Comparison of ENCODE assay signal across 35 mouse cellular contexts in genomic region chr8:100176502-100176901, GRCm38 (mm10).
"Had no signal": no experiment of that assay in that cellular context is flagged by ENCODE, and none has a peak within 500 bp of the region (broad histone marks: within the 10 kb centered on the region; RNA-seq: fewer than 3 reads in every experiment).

No protein-coding gene starts in this region.

- H3K27me3 ChIP-seq: heart, embryonic 12.5 days; heart, embryonic 13.5 days; heart, embryonic 15.5 days; hindbrain, embryonic 12.5 days; hindbrain, embryonic 13.5 days; hindbrain, embryonic 15.5 days; intestine, embryonic 15.5 days; kidney, embryonic 15.5 days had no signal

- DNase-seq: heart, postnatal 10 days; heart, postnatal 14 days; heart, postnatal 36 days; heart, postnatal 4 days; kidney, adult 11 months; kidney, adult 18-20 months; kidney, adult 2 months; kidney, adult 8-10 months; kidney, adult 9 months; kidney, postnatal 10 days; kidney, postnatal 14 days; kidney, postnatal 25 days; kidney, postnatal 36 days; kidney, postnatal 4 days; layer of hippocampus, adult 9-11 months; layer of hippocampus, postnatal 36 days had no signal

- H3K36me3 ChIP-seq: heart, embryonic 10.5 days; heart, embryonic 12.5 days; heart, embryonic 13.5 days; heart, embryonic 15.5 days; hindbrain, embryonic 10.5 days; hindbrain, embryonic 12.5 days; hindbrain, embryonic 13.5 days; hindbrain, embryonic 15.5 days; intestine, embryonic 15.5 days; kidney, embryonic 15.5 days had no signal

- ATAC-seq: hindbrain, embryonic 16.5 days; hindbrain, postnatal 0 days; inflammation-experienced regulatory T-cells, adult 6 months; intestine, embryonic 15.5 days; intestine, embryonic 16.5 days; intestine, postnatal 0 days had no signal

- H3K4me2 ChIP-seq: heart, embryonic 11.5 days; heart, embryonic 12.5 days; heart, embryonic 13.5 days; heart, embryonic 15.5 days; hindbrain, embryonic 12.5 days; hindbrain, embryonic 13.5 days; hindbrain, embryonic 14.5 days; hindbrain, embryonic 15.5 days; intestine, embryonic 15.5 days; kidney, embryonic 15.5 days had no signal

- H3K4me3 ChIP-seq: heart, embryonic 10.5 days; heart, embryonic 12.5 days; heart, embryonic 13.5 days; heart, embryonic 15.5 days; hindbrain, embryonic 10.5 days; hindbrain, embryonic 12.5 days; hindbrain, embryonic 13.5 days; hindbrain, embryonic 15.5 days; intestine, embryonic 15.5 days; kidney, embryonic 15.5 days; layer of hippocampus, adult 2 months had no signal

- H3K4me1 ChIP-seq: heart, embryonic 10.5 days; heart, embryonic 12.5 days; heart, embryonic 13.5 days; heart, embryonic 15.5 days; hindbrain, embryonic 10.5 days; hindbrain, embryonic 12.5 days; hindbrain, embryonic 13.5 days; hindbrain, embryonic 15.5 days; intestine, embryonic 15.5 days; kidney, embryonic 15.5 days had no signal

- H3K9me3 ChIP-seq: heart, embryonic 10.5 days; heart, embryonic 12.5 days; heart, embryonic 13.5 days; heart, embryonic 15.5 days; hindbrain, embryonic 10.5 days; hindbrain, embryonic 12.5 days; hindbrain, embryonic 13.5 days; hindbrain, embryonic 15.5 days; intestine, embryonic 15.5 days; kidney, embryonic 15.5 days had no signal

- H3K27ac ChIP-seq: heart, embryonic 10.5 days; heart, embryonic 13.5 days; heart, embryonic 15.5 days; hindbrain, embryonic 10.5 days; hindbrain, embryonic 12.5 days; hindbrain, embryonic 13.5 days; hindbrain, embryonic 14.5 days; hindbrain, embryonic 15.5 days; hindbrain, postnatal 0 days; intestine, embryonic 15.5 days; kidney, embryonic 15.5 days; kidney, postnatal 0 days; layer of hippocampus, adult 2 months had no signal

- H3K9ac ChIP-seq: heart, embryonic 12.5 days; heart, embryonic 13.5 days; heart, embryonic 15.5 days; hindbrain, embryonic 12.5 days; hindbrain, embryonic 13.5 days; hindbrain, embryonic 14.5 days; hindbrain, embryonic 15.5 days; intestine, embryonic 15.5 days; kidney, embryonic 15.5 days had no signal
